Mouse (Mus musculus) kidney, adult 2 months (tissue): ENCODE results near the gene Hepacam2.

Source experiments
- CTCF ChIP-seq: fragments of 200-500 bp; conservative IDR thresholded peaks from 2 replicates; pipeline ENCODE4 v1.5.1; 2011; ENCODE audit warnings: low read depth, mild to moderate bottlenecking, control low read depth, low read length, moderate library complexity, mixed read lengths; ENCODE audit not compliant: insufficient read depth, insufficient read length
- POLR2A ChIP-seq: fragments of 200-500 bp; IDR thresholded peaks from one replicate; pipeline ENCODE4 v1.6.1; 2011; ENCODE audit warnings: low read depth, low read length, control low read depth

- TF ChIP-seq POLR2A, result no peak
- no peak for TF ChIP-seq CTCF
Measured at GRCm38 (mm10) chr6:3470706-3471105, 27.4 kb downstream of the Hepacam2 start.
